In the genomic region with DNA sequence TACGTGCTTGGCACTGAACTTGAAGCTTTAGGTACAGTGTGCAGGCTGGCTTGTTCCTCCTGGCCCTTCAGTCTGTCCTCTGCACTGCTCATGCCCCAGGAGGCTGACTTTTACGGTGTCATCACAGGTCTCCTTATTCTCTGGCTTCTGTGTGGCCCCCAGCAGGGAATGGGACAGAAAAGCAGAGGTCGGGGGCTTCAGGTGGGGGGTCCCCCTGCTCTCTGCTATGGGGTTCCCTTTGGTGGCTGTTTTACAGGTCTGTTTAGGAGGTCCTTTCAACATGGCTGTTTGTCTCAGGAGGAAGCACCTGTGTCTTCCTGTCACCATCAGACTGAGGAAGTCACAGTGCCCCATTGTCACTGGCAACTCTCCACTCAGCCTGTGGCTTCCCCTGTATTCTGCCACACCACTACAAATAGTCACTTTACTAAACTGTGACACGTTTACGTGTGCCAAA, we compare ENCODE assay signal across 15 mouse cellular contexts. TPM values are rescaled to one million over a fixed set of nuclear protein-coding genes. Genes with fewer than 3 reads are reported as not detected.
A peak's percentile ranks its signal among the peaks of the same experiment; 100 is the strongest.
DNase-seq lines count a peak whose midpoint lies in the region; ATAC-seq and TF ChIP-seq lines count a peak whose summit lies in the region.
"Had no signal": no experiment of that assay in that cellular context is flagged by ENCODE, and none has a peak within 500 bp of the region (broad histone marks: within the 10 kb centered on the region; RNA-seq: fewer than 3 reads in every experiment).

No protein-coding gene starts in this region.

- H3K9ac ChIP-seq in liver, postnatal 0 days (replicated peaks): no peak overlapping the region
- no peak overlapping the region for H3K9ac ChIP-seq in liver, embryonic 11.5 days (ENCODE audit: low read depth, low read length)
- H3K9ac ChIP-seq in forebrain, embryonic 12.5 days: no peak overlapping the region
- H3K9ac ChIP-seq in hindbrain, embryonic 14.5 days: no peak overlapping the region
- H3K9ac ChIP-seq: limb, embryonic 13.5 days had no signal

- H3K4me1 ChIP-seq in liver, postnatal 0 days (ENCODE audit: insufficient read depth): peaks cover 8% of the 10 kb centered on the region
- H3K4me1 ChIP-seq in liver, embryonic 11.5 days (replicated peaks; ENCODE audit: control insufficient read depth, insufficient read depth, low read length): no peaks in the 10 kb centered on the region
- peaks cover 11% of the 10 kb centered on the region for H3K4me1 ChIP-seq in forebrain, embryonic 12.5 days
- H3K4me1 ChIP-seq in hindbrain, embryonic 14.5 days (replicated peaks; ENCODE audit: control insufficient read depth, insufficient read depth, low read length): no peaks in the 10 kb centered on the region

- no peaks in the 10 kb centered on the region for H3K36me3 ChIP-seq in liver, postnatal 0 days (replicated peaks; ENCODE audit: insufficient read depth, low read length)
- H3K36me3 ChIP-seq in liver, embryonic 11.5 days (ENCODE audit: control insufficient read depth, insufficient read depth, low read length): no peaks in the 10 kb centered on the region
- H3K36me3 ChIP-seq in forebrain, embryonic 12.5 days (replicated peaks): no peaks in the 10 kb centered on the region
- no peaks in the 10 kb centered on the region for H3K36me3 ChIP-seq in hindbrain, embryonic 14.5 days (replicated peaks; ENCODE audit: control insufficient read depth, insufficient read depth)
- H3K36me3 ChIP-seq: limb, embryonic 13.5 days had no signal

- TF ChIP-seq CTCF in liver, postnatal 0 days (IDR thresholded peaks at IDR 0.05; ENCODE audit: low read depth): no peak

- ATAC-seq in liver, postnatal 0 days: peak; percentile 26; the same call in 1 of the 2 replicates
- ATAC-seq in liver, embryonic 11.5 days (replicated peaks; ENCODE audit: low FRiP score): no peak
- ATAC-seq in granulocyte monocyte progenitor cell, adult 5-6 weeks (replicated peaks; ENCODE audit: poor library complexity, severe bottlenecking): peak; percentile 83
- ATAC-seq in forebrain, embryonic 12.5 days (ENCODE audit: low FRiP score): no peak
- no peak for ATAC-seq in hindbrain, embryonic 14.5 days (ENCODE audit: low FRiP score)

- no peak for TF ChIP-seq EP300 in liver, postnatal 0 days (IDR thresholded peaks at IDR 0.05; ENCODE audit: low read depth)

- H3K4me3 ChIP-seq in liver, postnatal 0 days (ENCODE audit: low read depth, low read length): no peak overlapping the region
- no peak overlapping the region for H3K4me3 ChIP-seq in liver, embryonic 11.5 days (ENCODE audit: low read depth, low read length)
- no peak overlapping the region for H3K4me3 ChIP-seq in forebrain, embryonic 12.5 days (replicated peaks)
- no peak overlapping the region for H3K4me3 ChIP-seq in hindbrain, embryonic 14.5 days (replicated peaks; ENCODE audit: low read length)
- H3K4me3 ChIP-seq: limb, embryonic 13.5 days had no signal

- WGBS in liver, postnatal 0 days (ENCODE audit: insufficient replicate concordance): 45% methylated on average over 5 of the region's 5 CpGs
- WGBS in liver, embryonic 11.5 days: 65% methylated on average over 5 of the region's 5 CpGs
- 84% methylated on average over 5 of the region's 5 CpGs for WGBS in forebrain, embryonic 12.5 days
- WGBS in hindbrain, embryonic 14.5 days: 75% methylated on average over 5 of the region's 5 CpGs

- no peaks in the 10 kb centered on the region for H3K27me3 ChIP-seq in liver, postnatal 0 days (ENCODE audit: insufficient read depth, low read length)
- no peaks in the 10 kb centered on the region for H3K27me3 ChIP-seq in liver, embryonic 11.5 days (replicated peaks; ENCODE audit: control insufficient read depth, insufficient read depth, low read length)
- H3K27me3 ChIP-seq in forebrain, embryonic 12.5 days: no peaks in the 10 kb centered on the region
- H3K27me3 ChIP-seq in hindbrain, embryonic 14.5 days (ENCODE audit: control insufficient read depth, insufficient read depth, low read length): no peaks in the 10 kb centered on the region
- H3K27me3 ChIP-seq: limb, embryonic 13.5 days had no signal

- no peak overlapping the region for H3K4me2 ChIP-seq in liver, postnatal 0 days (ENCODE audit: low read depth, low read length)
- no peak overlapping the region for H3K4me2 ChIP-seq in liver, embryonic 11.5 days
- H3K4me2 ChIP-seq in forebrain, embryonic 12.5 days: no peak overlapping the region
- no peak overlapping the region for H3K4me2 ChIP-seq in hindbrain, embryonic 14.5 days (replicated peaks)
- H3K4me2 ChIP-seq: limb, embryonic 13.5 days had no signal

- no peak for DNase-seq in liver, postnatal 0 days
- no peak for DNase-seq in liver, embryonic 11.5 days (ENCODE audit: low spot score)
- DNase-seq in CD8-positive naive resting alpha-beta T cell, adult 2 months (ENCODE audit: low read depth in 2 of 2, low spot score in 2 of 2): peak; percentile 13 to 39
- peak; percentile 57 to 82 for DNase-seq in thymus, adult 18-20 months
- DNase-seq in kidney, postnatal 14 days: no peak
- no peak for DNase-seq in hindbrain, embryonic 14.5 days (ENCODE audit: low spot score)
- DNase-seq: adrenal gland, postnatal 25 days; cerebellum, postnatal 10 days; heart, postnatal 36 days; lung, postnatal 4 days had no signal

- peak overlapping the region; percentile 74 for H3K27ac ChIP-seq in liver, postnatal 0 days (ENCODE audit: low read depth)
- no peak overlapping the region for H3K27ac ChIP-seq in liver, embryonic 11.5 days (ENCODE audit: low read depth, low read length)
- H3K27ac ChIP-seq in forebrain, embryonic 12.5 days: no peak overlapping the region
- H3K27ac ChIP-seq in hindbrain, embryonic 14.5 days: no peak overlapping the region
- H3K27ac ChIP-seq: limb, embryonic 13.5 days had no signal

- H3K9me3 ChIP-seq in liver, postnatal 0 days (ENCODE audit: low read length): no peaks in the 10 kb centered on the region
- H3K9me3 ChIP-seq in liver, embryonic 11.5 days (ENCODE audit: control insufficient read depth, low read length): no peaks in the 10 kb centered on the region
- no peaks in the 10 kb centered on the region for H3K9me3 ChIP-seq in forebrain, embryonic 12.5 days
- H3K9me3 ChIP-seq in hindbrain, embryonic 14.5 days (ENCODE audit: control insufficient read depth, low read length): no peaks in the 10 kb centered on the region
- H3K9me3 ChIP-seq: limb, embryonic 13.5 days had no signal

RNA-seq across cellular contexts. Expression of a gene that starts 54.9 kb away (rescaled TPM):
- not detected in 2 replicates for polyA plus RNA-seq in liver, postnatal 0 days (2015; fragmentation: Nextera tagmentation; extraction: Ambion mirVana)
- not detected in 2 replicates for polyA plus RNA-seq in liver, embryonic 11.5 days (2014; fragmentation: Nextera tagmentation; extraction: Ambion mirVana)
- total RNA-seq in granulocyte monocyte progenitor cell, adult 5-6 weeks (2014; fragmentation: Nextera tagmentation): not detected in 2 replicates
- not detected in 2 replicates for total RNA-seq in granulocyte monocyte progenitor cell, adult 5-6 weeks (2017)
- not detected in 2 replicates for polyA plus RNA-seq in forebrain, embryonic 12.5 days (2016; fragmentation: Nextera tagmentation; extraction: Ambion mirVana)
- polyA plus RNA-seq in hindbrain, embryonic 14.5 days (2014; fragmentation: Nextera tagmentation; extraction: Ambion mirVana): not detected in 2 replicates
- total RNA-seq: adrenal gland, postnatal 25 days; heart, postnatal 36 days had no signal
- polyA plus RNA-seq: large intestine, adult 2 months; limb, embryonic 13.5 days; stomach, embryonic 16.5 days had no signal

Comparison
In these comparisons a context has a peak if more than half of its experiments do, and no peak if none do; other contexts are left out.
1. ATAC-seq: peak in liver, postnatal 0 days (single experiment) and granulocyte monocyte progenitor cell, adult 5-6 weeks (single experiment); none in liver, embryonic 11.5 days (single experiment), forebrain, embryonic 12.5 days (single experiment) and hindbrain, embryonic 14.5 days (single experiment).
2. DNase-seq: peak in CD8-positive naive resting alpha-beta T cell, adult 2 months (2 of 2) and thymus, adult 18-20 months (2 of 2); none in liver, postnatal 0 days (single experiment), liver, embryonic 11.5 days (single experiment), kidney, postnatal 14 days (single experiment) and hindbrain, embryonic 14.5 days (single experiment).